Mouse (Mus musculus) layer of hippocampus, postnatal 10 days (tissue): ENCODE results near the gene Gm10142. TPM values are rescaled to one million over a fixed set of nuclear protein-coding genes. Genes with fewer than 3 reads are reported as not detected.
"Not testable (repeated sequence)": the region's sequence is repeated elsewhere in the genome, so short reads cannot be mapped to it uniquely, and the experiment has no call there.

Source experiments
- DNase-seq, 2 experiments: peaks; one replicate each; pipeline ENCODE4 v3.0.0; 2021; ENCODE audit warnings: low spot score in 2 of 2
- long read RNA-seq: library from polyadenylated mRNA; stranded (forward); transcript quantifications from one replicate; pipeline ENCODE4 v2.0.0, GENCODE M21; 2023
- total RNA-seq, 2 experiments: library from RNA; stranded (reverse); gene quantifications; 2 replicates each; pipeline ENCODE4 v1.2.3; 2021

Gm10142 gene
- not detected for total RNA-seq
- long read RNA-seq: 0 reads

- DNase-seq: no peak
These were observed at the start of gene Gm10142 for GRCm38 (mm10) chr10:77715507-77715906. TSS of gene Gm10142 (plus strand) at chr10:77715807.

- no peak for DNase-seq
These were observed 49.3 kb upstream of the Gm10142 start for GRCm38 (mm10) chr10:77666342-77666741.

- DNase-seq: no peak
These were observed 48.2 kb upstream of the Gm10142 start for GRCm38 (mm10) chr10:77667402-77667801.

- DNase-seq: no peak
These were observed 44.9 kb upstream of the Gm10142 start for GRCm38 (mm10) chr10:77670710-77671109.

- no peak for DNase-seq
These were observed 44.1 kb upstream of the Gm10142 start for GRCm38 (mm10) chr10:77671519-77671918.

- no peak for DNase-seq
These were observed 41.8 kb upstream of the Gm10142 start for GRCm38 (mm10) chr10:77673765-77674164.

- peak; percentile 32 to 47 for DNase-seq
These were observed 38.0 kb upstream of the Gm10142 start for GRCm38 (mm10) chr10:77677562-77677961.

GRCm38 (mm10) chr10:77682994-77683393 lies 32.6 kb upstream of the Gm10142 start:
- no peak for DNase-seq

- DNase-seq: no peak
These were observed 31.4 kb upstream of the Gm10142 start for GRCm38 (mm10) chr10:77684181-77684580.

- no peak for DNase-seq
These were observed 29.5 kb upstream of the Gm10142 start, which contains the start of gene Tspear for GRCm38 (mm10) chr10:77685895-77686664. TSS of gene Tspear (plus strand) at chr10:77686569.

GRCm38 (mm10) chr10:77687021-77687420 lies 28.6 kb upstream of the Gm10142 start:
- DNase-seq: no peak

- DNase-seq: not testable (repeated sequence)
These were observed 25.2 kb upstream of the Gm10142 start, which contains the start of gene Gm19402 for GRCm38 (mm10) chr10:77690356-77690807. TSS of gene Gm19402 (minus strand) at chr10:77690757.

- DNase-seq: no peak
These were observed 18.5 kb upstream of the Gm10142 start, which contains the start of gene Gm9508 for GRCm38 (mm10) chr10:77697133-77697532. TSS of gene Gm9508 (minus strand) at chr10:77697233.

GRCm38 (mm10) chr10:77706326-77706725 lies 9.3 kb upstream of the Gm10142 start, which contains the start of gene Gm10272:
TSS of gene Gm10272 (plus strand) at chr10:77706626.
- no peak for DNase-seq

GRCm38 (mm10) chr10:77709831-77710230 lies 5.8 kb upstream of the Gm10142 start:
- DNase-seq: no peak

- DNase-seq: not testable (repeated sequence)
These were observed 4.5 kb upstream of the Gm10142 start, which contains the start of gene Gm10024 for GRCm38 (mm10) chr10:77711157-77711556. TSS of gene Gm10024 (plus strand) at chr10:77711457.

GRCm38 (mm10) chr10:77713734-77714133 lies 1.9 kb upstream of the Gm10142 start:
- no peak for DNase-seq

- DNase-seq: not testable (repeated sequence)
These were observed 4.7 kb downstream of the Gm10142 start, which contains the start of gene Krtap12-1 for GRCm38 (mm10) chr10:77720299-77720698. TSS of gene Krtap12-1 (plus strand) at chr10:77720599.

- DNase-seq: no peak
These were observed 9.2 kb downstream of the Gm10142 start for GRCm38 (mm10) chr10:77724855-77725254.

GRCm38 (mm10) chr10:77726186-77726585 lies 10.6 kb downstream of the Gm10142 start, which contains the start of gene Gm10100:
TSS of gene Gm10100 (plus strand) at chr10:77726486.
- DNase-seq: no peak

- DNase-seq: no peak
These were observed 12.7 kb downstream of the Gm10142 start for GRCm38 (mm10) chr10:77728280-77728679.

GRCm38 (mm10) chr10:77729241-77729640 lies 13.6 kb downstream of the Gm10142 start:
- DNase-seq: no peak
